Mouse (Mus musculus) brain, embryonic 14.5 days (tissue): ENCODE results near the gene Adgrl2.

Source experiments
- CTCF ChIP-seq: fragments of 200-500 bp; IDR thresholded peaks from 2 replicates; pipeline ENCODE4 v1.5.1; 2012; ENCODE audit warnings: inconsistent platforms, mild to moderate bottlenecking, moderate library complexity, borderline replicate concordance; ENCODE audit not compliant: insufficient read depth, insufficient read length; ENCODE audit errors: extremely low read depth
- POLR2A ChIP-seq: fragments of 200-500 bp; IDR thresholded peaks from 2 replicates; pipeline ENCODE4 v1.6.1; 2012; ENCODE audit warnings: mild to moderate bottlenecking, inconsistent platforms, borderline replicate concordance; ENCODE audit not compliant: poor library complexity, insufficient read depth, insufficient read length, severe bottlenecking; ENCODE audit errors: extremely low read depth

GRCm38 (mm10) chr3:148920881-148921280, 69.5 kb downstream of the Adgrl2 start:
- TF ChIP-seq CTCF (no peak), POLR2A (no peak)
